In genomic region chr12:31700623-31701347, GRCm38 (mm10) we compare ENCODE assay signal across 23 mouse cellular contexts. TPM values are rescaled to one million over a fixed set of nuclear protein-coding genes. Genes with fewer than 3 reads are reported as not detected.
DNase-seq lines count a peak whose midpoint lies in the region; ATAC-seq lines count a peak whose summit lies in the region.
"Had no signal": no experiment of that assay in that cellular context is flagged by ENCODE, and none has a peak within 500 bp of the region (broad histone marks: within the 10 kb centered on the region; RNA-seq: fewer than 3 reads in every experiment).

No protein-coding gene starts in this region.

- peaks cover 9% of the 10 kb centered on the region for H3K36me3 ChIP-seq in heart, embryonic 15.5 days
- no peaks in the 10 kb centered on the region for H3K36me3 ChIP-seq in heart, embryonic 11.5 days (ENCODE audit: control insufficient read depth, insufficient read depth, low read length)
- no peaks in the 10 kb centered on the region for H3K36me3 ChIP-seq in midbrain, embryonic 14.5 days (ENCODE audit: control insufficient read depth, insufficient read depth, low read length)
- H3K36me3 ChIP-seq in midbrain, embryonic 16.5 days (ENCODE audit: control insufficient read depth, insufficient read depth, low read length) = no peaks in the 10 kb centered on the region

- H3K9ac ChIP-seq in heart, embryonic 15.5 days = no peak overlapping the region; the same call in 1 of the 2 replicates
- H3K9ac ChIP-seq in heart, embryonic 11.5 days (ENCODE audit: low read depth, low read length) = no peak overlapping the region
- H3K9ac ChIP-seq in midbrain, embryonic 14.5 days (replicated peaks; ENCODE audit: low read length) = no peak overlapping the region
- H3K9ac ChIP-seq in midbrain, embryonic 16.5 days (ENCODE audit: low read depth, low read length) = no peak overlapping the region
- H3K9ac ChIP-seq: forebrain, embryonic 12.5 days had no signal

- peaks cover 4% of the 10 kb centered on the region for H3K4me1 ChIP-seq in heart, embryonic 15.5 days (replicated peaks)
- H3K4me1 ChIP-seq in heart, embryonic 11.5 days (ENCODE audit: control insufficient read depth, insufficient read depth, low read length) = 0 out of 2 replicates have a peak, but pooled peaks cover 5% of the 10 kb centered on the region
- H3K4me1 ChIP-seq in midbrain, embryonic 14.5 days (ENCODE audit: control insufficient read depth, insufficient read depth, low read length) = no peaks in the 10 kb centered on the region
- H3K4me1 ChIP-seq in midbrain, embryonic 16.5 days (ENCODE audit: control insufficient read depth, insufficient read depth, low read length) = no peaks in the 10 kb centered on the region
- H3K4me1 ChIP-seq: forebrain, embryonic 12.5 days had no signal

- H3K27me3 ChIP-seq in heart, embryonic 15.5 days = no peaks in the 10 kb centered on the region
- no peaks in the 10 kb centered on the region for H3K27me3 ChIP-seq in heart, embryonic 11.5 days (ENCODE audit: control insufficient read depth, insufficient read depth, low read length)
- H3K27me3 ChIP-seq in midbrain, embryonic 14.5 days (ENCODE audit: control insufficient read depth, insufficient read depth, low read length) = no peaks in the 10 kb centered on the region
- H3K27me3 ChIP-seq in midbrain, embryonic 16.5 days (ENCODE audit: control insufficient read depth, insufficient read depth, low read depth, low read length) = no peaks in the 10 kb centered on the region
- H3K27me3 ChIP-seq: forebrain, embryonic 12.5 days; megakaryocyte, embryonic 14.5 days; Patski had no signal

- WGBS in heart, embryonic 15.5 days = 66% methylated on average over 5 of the region's 5 CpGs
- WGBS in heart, embryonic 11.5 days (ENCODE audit: insufficient replicate concordance) = 72% methylated on average over 5 of the region's 5 CpGs
- 60% methylated on average over 5 of the region's 5 CpGs for WGBS in midbrain, embryonic 14.5 days
- WGBS in midbrain, embryonic 16.5 days = 58% methylated on average over 5 of the region's 5 CpGs

- no peak overlapping the region for H3K4me3 ChIP-seq in heart, embryonic 15.5 days
- H3K4me3 ChIP-seq in heart, embryonic 11.5 days (ENCODE audit: low read depth, low read length) = no peak overlapping the region
- H3K4me3 ChIP-seq in midbrain, embryonic 14.5 days (replicated peaks; ENCODE audit: low read depth, low read length) = no peak overlapping the region
- H3K4me3 ChIP-seq in midbrain, embryonic 16.5 days (ENCODE audit: low read depth, low read length) = no peak overlapping the region
- H3K4me3 ChIP-seq: forebrain, embryonic 12.5 days; megakaryocyte, embryonic 14.5 days had no signal

- DNase-seq in embryo, embryonic 10 days (ENCODE audit: low spot score) = peak; percentile 19
- no peak for DNase-seq in embryo, embryonic 9.5 days (ENCODE audit: extremely low spot score)
- DNase-seq in midbrain, embryonic 14.5 days = peak; percentile 21
- DNase-seq: adrenal gland, adult 8-10 months; cerebellum, adult 9-11 months; gastrocnemius, postnatal 10 days; heart, postnatal 14 days; kidney, adult 8-10 months; kidney, postnatal 25 days; layer of hippocampus, adult 9-11 months; lung, adult 2 months; right cerebral cortex, postnatal 14 days; spleen, adult 18-20 months; thymus, postnatal 25 days had no signal

- ATAC-seq in heart, embryonic 15.5 days (replicated peaks; ENCODE audit: insufficient number of reproducible peaks, insufficient read depth, low FRiP score, low read depth) = no peak
- ATAC-seq in heart, embryonic 11.5 days (replicated peaks; ENCODE audit: insufficient number of reproducible peaks, low FRiP score, low TSS enrichment) = no peak
- no peak for ATAC-seq in midbrain, embryonic 14.5 days (ENCODE audit: low FRiP score, low TSS enrichment)
- no peak for ATAC-seq in midbrain, embryonic 16.5 days
- ATAC-seq in frontal cortex, adult (ENCODE audit: low TSS enrichment) = no peak
- ATAC-seq: CD4-positive, CD25-positive, alpha-beta regulatory T cell, adult 4 months; Patski had no signal

- H3K4me2 ChIP-seq in heart, embryonic 15.5 days = no peak overlapping the region
- no peak overlapping the region for H3K4me2 ChIP-seq in heart, embryonic 11.5 days
- no peak overlapping the region for H3K4me2 ChIP-seq in midbrain, embryonic 14.5 days (ENCODE audit: low read length)
- H3K4me2 ChIP-seq in midbrain, embryonic 16.5 days (ENCODE audit: low read length) = no peak overlapping the region
- H3K4me2 ChIP-seq: forebrain, embryonic 12.5 days; liver, embryonic 11.5 days had no signal

- 0 out of 2 replicates have a peak overlapping the region, but pooled peaks have one; percentile 26 for H3K27ac ChIP-seq in heart, embryonic 15.5 days
- no peak overlapping the region for H3K27ac ChIP-seq in heart, embryonic 11.5 days (ENCODE audit: low read depth, low read length)
- H3K27ac ChIP-seq in midbrain, embryonic 14.5 days (replicated peaks; ENCODE audit: low read depth, low read length) = no peak overlapping the region
- H3K27ac ChIP-seq in midbrain, embryonic 16.5 days (ENCODE audit: low read length) = no peak overlapping the region
- H3K27ac ChIP-seq: forebrain, embryonic 12.5 days had no signal

- peaks cover 4% of the 10 kb centered on the region; the same call in 1 of the 2 replicates for H3K9me3 ChIP-seq in heart, embryonic 15.5 days (replicated peaks)
- no peaks in the 10 kb centered on the region; the same call in 1 of the 2 replicates for H3K9me3 ChIP-seq in heart, embryonic 11.5 days (replicated peaks; ENCODE audit: control insufficient read depth, low read length)
- no peaks in the 10 kb centered on the region for H3K9me3 ChIP-seq in midbrain, embryonic 14.5 days (ENCODE audit: control insufficient read depth, low read length)
- H3K9me3 ChIP-seq in midbrain, embryonic 16.5 days (replicated peaks; ENCODE audit: control insufficient read depth, low read length, poor library complexity, severe bottlenecking) = no peaks in the 10 kb centered on the region

RNA-seq across cellular contexts. Expression of gene Gpr22, which starts 13.0 kb away (rescaled TPM):
- 5.8 and 8.2 TPM in 2 replicates for polyA plus RNA-seq in heart, embryonic 15.5 days (2015; fragmentation: Nextera tagmentation; extraction: Ambion mirVana)
- polyA plus RNA-seq in heart, embryonic 11.5 days (2014; fragmentation: Nextera tagmentation; extraction: Ambion mirVana) = 17.6 and 19.5 TPM in 2 replicates
- 29.2 and 29.9 TPM in 2 replicates for polyA plus RNA-seq in midbrain, embryonic 14.5 days (2014; fragmentation: Nextera tagmentation; extraction: Ambion mirVana)
- 21.2 and 21.3 TPM in 2 replicates for polyA plus RNA-seq in midbrain, embryonic 16.5 days (2015; fragmentation: Nextera tagmentation; extraction: Ambion mirVana)
- polyA plus RNA-seq: lung, adult 2 months had no signal

RNA-seq across cellular contexts. Expression of gene Cog5, which starts 46.1 kb away (rescaled TPM):
- polyA plus RNA-seq in heart, embryonic 15.5 days (2015; fragmentation: Nextera tagmentation; extraction: Ambion mirVana) = 24.1 and 26.6 TPM in 2 replicates
- 32.3 and 37.3 TPM in 2 replicates for polyA plus RNA-seq in heart, embryonic 11.5 days (2014; fragmentation: Nextera tagmentation; extraction: Ambion mirVana)
- 30.2 and 35.6 TPM in 2 replicates for polyA plus RNA-seq in midbrain, embryonic 14.5 days (2014; fragmentation: Nextera tagmentation; extraction: Ambion mirVana)
- polyA plus RNA-seq in midbrain, embryonic 16.5 days (2015; fragmentation: Nextera tagmentation; extraction: Ambion mirVana) = 27.3 and 27.9 TPM in 2 replicates

RNA-seq across cellular contexts. Expression of gene Dus4l, which starts 46.2 kb away (rescaled TPM):
- 5.2 and 7.0 TPM in 2 replicates for polyA plus RNA-seq in heart, embryonic 15.5 days (2015; fragmentation: Nextera tagmentation; extraction: Ambion mirVana)
- 9.0 and 9.6 TPM in 2 replicates for polyA plus RNA-seq in heart, embryonic 11.5 days (2014; fragmentation: Nextera tagmentation; extraction: Ambion mirVana)
- polyA plus RNA-seq in midbrain, embryonic 14.5 days (2014; fragmentation: Nextera tagmentation; extraction: Ambion mirVana) = 8.7 and 9.8 TPM in 2 replicates
- polyA plus RNA-seq in midbrain, embryonic 16.5 days (2015; fragmentation: Nextera tagmentation; extraction: Ambion mirVana) = 6.3 and 6.6 TPM in 2 replicates
